Mouse (Mus musculus) frontal cortex, adult (tissue): ENCODE results near the gene Kcnmb2.
A peak's percentile ranks its signal among the peaks of the same experiment; 100 is the strongest.

ENCODE experiments used
- ATAC-seq: cut with Nextera tagmentation; 2 replicates; pipeline ENCODE4 v1.9.2; 2017; ENCODE audit warnings: mild to moderate bottlenecking, moderate library complexity, mixed read lengths; ENCODE audit not compliant: low TSS enrichment

Gene Kcnmb2

GRCm38 (mm10) chr3:32132395-32133004, 230.2 kb downstream of the Kcnmb2 start:
- ATAC-seq: peak; percentile 52

GRCm38 (mm10) chr3:32144194-32144593, 241.9 kb downstream of the Kcnmb2 start:
- ATAC-seq: no peak

- peak; percentile 23; the same call in 1 of the 2 replicates for ATAC-seq
Observed at GRCm38 (mm10) chr3:32144655-32145054, 242.3 kb downstream of the Kcnmb2 start.

- no peak for ATAC-seq
Observed at GRCm38 (mm10) chr3:32147739-32148138, 245.4 kb downstream of the Kcnmb2 start.

- ATAC-seq: no peak
Observed at GRCm38 (mm10) chr3:32149851-32150570, 247.7 kb downstream of the Kcnmb2 start.

- no peak for ATAC-seq
Observed at GRCm38 (mm10) chr3:32180519-32180918, 278.2 kb downstream of the Kcnmb2 start.

GRCm38 (mm10) chr3:32185855-32186522, 283.7 kb downstream of the Kcnmb2 start:
- no peak for ATAC-seq

GRCm38 (mm10) chr3:32188521-32188920, 286.2 kb downstream of the Kcnmb2 start:
- peak; percentile 70; the same call in 1 of the 2 replicates for ATAC-seq

GRCm38 (mm10) chr3:32188955-32189354, 286.6 kb downstream of the Kcnmb2 start:
- ATAC-seq: no peak

GRCm38 (mm10) chr3:32189956-32190355, 287.6 kb downstream of the Kcnmb2 start:
- no peak for ATAC-seq

GRCm38 (mm10) chr3:32194014-32194413, 291.7 kb downstream of the Kcnmb2 start:
- ATAC-seq: no peak

- no peak for ATAC-seq
Observed at GRCm38 (mm10) chr3:32226755-32227154, 324.4 kb downstream of the Kcnmb2 start.

GRCm38 (mm10) chr3:32236766-32237165, 334.5 kb downstream of the Kcnmb2 start:
- peak; percentile 44; the same call in 1 of the 2 replicates for ATAC-seq
